Mouse (Mus musculus) layer of hippocampus, postnatal 14 days (tissue): Measurements from ENCODE around the gene Fv1. TPM values are rescaled to one million over a fixed set of nuclear protein-coding genes. Genes with fewer than 3 reads are reported as not detected.
"Not testable (repeated sequence)": the region's sequence is repeated elsewhere in the genome, so short reads cannot be mapped to it uniquely, and the experiment has no call there.

Experiments used
- DNase-seq, 2 experiments: peaks; one replicate each; pipeline ENCODE4 v3.0.0; 2021 to 2022; ENCODE audit warnings: low spot score in 2 of 2, mixed read lengths in 1 of 2
- long read RNA-seq, 2 experiments: library from polyadenylated mRNA; stranded (forward); transcript quantifications; one replicate each; pipeline ENCODE4 v2.0.0; 2021
- total RNA-seq, 2 experiments: library from RNA; stranded (reverse); gene quantifications; 2 replicates each; pipeline ENCODE4 v1.2.3; 2021

Fv1 gene
- total RNA-seq, result 1 to 10 TPM; 7.2 to 8.9 TPM
- long read RNA-seq, experiment 1, result 0 reads
- long read RNA-seq, experiment 2, partial matches to known transcripts, result 0 of 1 reads
- long read RNA-seq, experiment 2, other reads (novel, unspliced or antisense), result 0 of 1 reads

GRCm38 (mm10) chr4:147868450-147869031 lies at the start of gene Fv1, which contains the start of gene Miip:
Gene Fv1 (plus strand): TSS chr4:147868979.
Gene Miip (minus strand): TSS chr4:147868816.
- peak; percentile 89 to 98 for DNase-seq

DNA sequence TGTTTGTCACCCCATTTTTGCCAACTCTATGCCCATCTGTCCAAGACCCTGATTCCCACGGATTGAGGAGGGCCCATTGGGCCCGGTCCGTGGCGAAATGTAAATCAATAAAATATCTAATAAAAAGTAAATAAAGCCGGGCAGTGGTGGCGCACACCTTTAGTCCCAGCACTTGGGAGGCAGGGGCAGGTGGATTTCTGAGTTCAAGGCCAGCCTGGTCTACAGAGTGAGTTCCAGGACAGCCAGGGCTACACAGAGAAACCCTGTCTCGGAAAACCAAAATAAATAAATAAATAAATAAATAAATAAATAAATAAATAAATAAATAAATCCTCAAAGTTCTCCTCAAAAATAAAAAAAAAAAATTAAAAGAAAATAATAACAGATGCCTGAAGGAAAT lies 49.1 kb upstream of the Fv1 start:
- not testable (repeated sequence) for DNase-seq

DNA sequence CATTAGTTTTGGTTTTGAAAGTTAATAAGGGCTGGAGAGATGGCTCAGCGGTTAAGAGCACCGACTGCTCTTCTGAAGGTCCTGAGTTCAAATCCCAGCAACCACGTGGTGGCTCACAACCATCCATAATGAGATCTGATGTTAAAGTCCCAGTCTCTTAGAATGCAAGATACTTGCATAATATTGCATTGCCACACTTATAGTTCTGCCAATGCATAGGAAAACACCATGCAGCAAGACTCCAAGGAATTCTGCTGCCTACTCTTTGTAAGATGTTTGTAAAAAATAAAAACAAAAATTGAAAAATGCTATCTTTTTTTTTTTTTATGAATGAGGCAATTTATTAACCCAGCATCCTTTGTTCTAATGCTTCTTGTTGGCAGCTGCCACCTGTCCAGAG lies 47.4 kb upstream of the Fv1 start:
- DNase-seq, result not testable (repeated sequence)

DNA sequence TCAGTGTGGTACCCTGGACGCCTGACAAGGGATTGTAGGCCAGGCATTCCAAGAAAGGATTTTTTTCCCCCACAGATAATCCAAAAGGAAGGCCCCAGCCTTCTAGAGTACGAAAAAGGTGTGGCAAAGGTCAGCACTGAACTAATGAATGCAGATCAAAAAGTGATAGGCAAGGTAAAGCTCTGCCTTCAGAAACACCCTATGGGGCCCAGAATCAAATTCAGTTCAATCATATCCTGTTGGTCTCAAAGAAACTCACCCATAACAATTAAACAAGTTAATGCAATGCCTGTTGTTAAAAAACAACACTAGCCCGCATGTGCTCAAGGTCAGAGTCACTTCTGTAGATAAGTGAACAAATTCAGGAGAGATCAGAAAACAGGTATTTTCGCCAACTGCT lies 44.4 kb upstream of the Fv1 start:
- no peak for DNase-seq

DNA sequence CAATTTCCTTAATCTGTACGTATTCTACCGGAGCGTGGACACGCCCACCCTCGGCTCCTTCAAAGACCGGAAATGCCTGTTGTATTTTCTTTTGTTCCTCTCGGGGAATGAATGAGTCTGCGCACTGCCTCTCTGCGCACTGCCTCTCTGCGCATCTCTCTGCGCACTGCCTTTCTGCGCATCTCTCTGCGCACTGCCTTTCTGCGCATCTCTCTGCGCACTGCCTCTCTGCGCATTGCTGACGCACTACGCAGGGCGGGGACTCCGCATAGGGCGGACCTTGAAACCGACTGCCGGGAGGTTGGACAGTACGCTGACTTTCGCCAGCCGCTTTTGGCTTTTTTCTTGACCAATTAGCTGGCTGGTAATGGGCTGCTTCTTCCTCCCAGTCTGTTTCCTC lies 29.5 kb upstream of the Fv1 start:
- DNase-seq, result peak in 1 of 2 experiments; percentile 35

DNA sequence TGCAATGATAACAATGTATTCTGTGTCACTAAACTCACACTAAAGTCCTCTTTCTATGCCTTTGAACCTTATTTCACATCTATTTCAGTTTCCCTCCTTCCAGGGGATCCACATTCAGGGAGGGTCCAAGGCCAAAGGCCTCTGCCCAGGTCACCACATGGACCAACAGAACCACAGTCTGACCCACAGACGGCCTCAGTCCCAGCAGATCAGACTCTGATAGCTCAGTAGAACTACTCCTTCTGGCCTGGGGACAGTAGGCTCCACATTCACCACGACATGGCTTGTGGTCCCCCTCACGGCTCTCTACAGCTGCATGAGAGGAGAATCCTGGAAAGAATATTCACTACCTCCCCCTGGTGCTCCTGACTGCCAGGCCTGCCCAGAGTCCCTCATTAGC lies 25.9 kb upstream of the Fv1 start:
- no peak for DNase-seq

- DNase-seq, result peak; percentile 65 to 93
Measured at GRCm38 (mm10) chr4:147847614-147848583, 20.9 kb upstream of the Fv1 start, which contains the start of gene Zfp933. Gene Zfp933 (minus strand): TSS chr4:147848366.

DNA sequence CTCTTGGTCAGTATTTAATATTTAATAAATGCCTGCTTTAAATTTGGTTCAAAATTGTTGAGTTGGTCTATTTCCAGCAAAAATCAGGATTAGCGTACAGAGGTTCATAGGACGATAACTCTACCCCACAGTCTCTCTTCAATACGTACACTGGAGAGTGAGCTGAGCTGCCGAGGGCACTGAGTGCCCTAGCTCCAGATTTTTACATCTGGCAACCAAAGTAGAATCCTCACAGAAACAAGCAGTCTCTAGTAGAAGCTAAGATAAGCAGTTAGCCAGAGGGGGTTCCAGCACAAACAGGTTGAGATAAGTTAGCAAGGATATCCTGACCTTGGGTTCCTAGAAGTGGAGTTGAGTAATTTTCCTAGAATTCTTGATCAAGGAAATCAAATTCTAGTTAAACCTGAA lies 20.2 kb upstream of the Fv1 start:
- DNase-seq, result no peak

DNA sequence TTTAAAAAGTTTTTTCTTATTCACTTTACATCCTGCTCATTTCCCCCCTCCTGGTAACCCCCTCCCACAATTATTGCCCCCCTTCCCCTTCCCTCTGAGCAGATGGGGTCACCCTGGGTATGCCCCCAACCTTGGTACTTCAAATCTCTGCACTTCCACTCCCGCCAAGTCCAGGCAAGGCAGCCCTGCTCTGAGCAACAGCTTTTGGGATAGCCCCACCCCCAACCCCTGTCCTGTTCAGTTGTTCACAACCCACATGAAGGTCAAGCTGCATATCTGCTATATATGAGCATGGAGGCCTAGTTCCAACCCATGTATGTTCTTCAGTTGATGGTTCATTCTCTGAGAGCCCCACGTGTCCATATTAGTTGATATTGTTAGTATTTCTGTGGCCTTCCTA lies 18.0 kb upstream of the Fv1 start:
- DNase-seq, result no peak

- no peak for DNase-seq
Measured at GRCm38 (mm10) chr4:147862051-147862450, 6.7 kb upstream of the Fv1 start.

GRCm38 (mm10) chr4:147865651-147866050 lies 3.1 kb upstream of the Fv1 start:
- DNase-seq, result no peak

- DNase-seq, result no peak
Measured at GRCm38 (mm10) chr4:147866056-147866455, 2.7 kb upstream of the Fv1 start.

GRCm38 (mm10) chr4:147866793-147867192 lies 2.0 kb upstream of the Fv1 start:
- DNase-seq, result not testable (repeated sequence)

DNA sequence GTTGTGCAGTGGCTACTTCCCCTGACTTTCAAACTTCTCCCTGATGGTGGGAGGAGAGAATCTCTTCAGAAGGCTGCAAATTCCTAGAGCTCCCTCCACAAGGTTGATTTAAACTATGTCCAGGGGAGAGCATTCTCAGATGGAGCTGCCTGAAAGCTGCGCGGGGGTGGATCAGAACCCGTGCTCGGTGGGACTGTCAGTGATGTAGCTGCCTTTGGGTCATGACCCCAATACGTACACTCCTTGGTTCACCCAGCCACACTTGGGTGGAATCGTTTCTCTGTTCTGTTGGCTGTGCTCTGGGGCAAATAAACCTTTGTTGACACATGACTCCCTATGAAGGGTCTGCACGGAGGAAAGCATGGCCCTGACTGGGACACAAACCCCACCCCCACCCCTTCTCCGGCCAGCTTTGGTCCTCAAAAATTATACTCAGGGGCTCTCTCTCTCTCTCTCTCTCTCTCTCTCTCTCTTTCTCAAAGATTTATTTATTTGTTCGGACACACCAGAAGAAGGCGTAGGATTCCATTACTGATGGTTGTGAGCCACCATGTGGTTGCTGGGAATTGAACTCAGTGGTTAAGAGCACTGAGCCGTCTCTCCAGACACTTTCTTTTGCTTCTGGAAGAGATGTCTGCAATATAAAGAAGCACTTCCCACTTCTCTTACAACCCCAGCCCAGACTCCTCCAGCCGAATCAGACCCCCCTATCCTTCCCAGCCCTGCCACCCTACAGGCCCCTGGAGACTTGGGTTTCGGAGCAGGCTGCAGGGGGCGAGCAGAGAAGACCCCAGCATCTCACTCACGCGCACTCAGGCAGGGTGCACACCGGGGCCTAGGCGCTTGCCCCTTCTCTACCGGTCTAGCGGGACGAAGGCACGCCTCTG lies 973 bp upstream of the Fv1 start:
- DNase-seq, result no peak

DNA sequence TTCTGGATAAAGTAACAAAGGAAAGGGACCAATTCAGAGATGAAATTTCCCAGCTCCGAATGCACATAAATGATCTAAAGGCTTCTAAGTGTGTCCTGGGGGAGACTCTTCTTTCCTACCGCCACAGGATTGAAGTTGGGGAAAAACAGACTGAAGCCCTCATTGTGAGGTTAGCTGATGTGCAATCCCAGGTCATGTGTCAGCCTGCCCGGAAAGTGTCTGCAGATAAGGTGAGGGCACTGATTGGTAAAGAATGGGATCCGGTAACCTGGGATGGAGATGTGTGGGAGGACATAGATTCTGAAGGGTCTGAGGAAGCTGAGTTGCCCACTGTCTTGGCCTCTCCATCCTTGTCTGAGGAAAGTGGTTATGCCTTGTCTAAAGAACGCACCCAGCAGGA lies 459 bp downstream of the Fv1 start:
- no peak for DNase-seq

DNA sequence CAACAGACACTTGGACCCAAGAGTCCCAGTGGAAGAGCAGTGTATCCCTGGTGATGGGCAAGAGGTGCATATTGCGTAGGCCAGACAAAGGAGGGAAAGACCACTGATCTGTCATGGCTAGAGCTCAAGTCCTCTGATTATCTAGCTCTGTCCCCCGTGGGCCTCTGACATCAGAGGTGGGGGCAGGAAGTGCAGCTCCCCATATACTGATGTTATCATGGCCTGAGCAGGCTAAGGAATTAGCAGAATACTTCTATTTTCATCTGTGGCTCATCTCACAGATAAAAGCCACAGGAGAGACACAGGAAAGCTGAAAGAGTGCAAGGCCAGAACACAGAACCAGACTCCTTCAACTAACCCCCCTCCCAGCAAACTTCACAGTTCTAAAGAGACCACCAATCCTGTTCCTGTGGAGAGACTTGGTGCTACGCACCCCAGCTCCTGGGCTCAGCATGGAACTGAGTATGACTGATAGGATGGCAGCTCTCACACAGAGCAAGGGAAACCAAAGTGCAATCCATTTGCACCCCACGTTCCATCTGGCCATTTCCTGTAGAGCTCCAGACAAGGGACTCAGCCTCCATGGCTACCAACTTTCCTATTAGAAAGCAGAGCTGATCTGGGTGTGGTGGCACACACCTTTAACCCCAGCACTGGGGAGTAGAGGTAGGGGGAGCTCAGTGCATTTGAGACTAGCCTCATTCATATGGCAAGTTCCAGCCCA lies 7.2 kb downstream of the Fv1 start:
- DNase-seq, result no peak

DNA sequence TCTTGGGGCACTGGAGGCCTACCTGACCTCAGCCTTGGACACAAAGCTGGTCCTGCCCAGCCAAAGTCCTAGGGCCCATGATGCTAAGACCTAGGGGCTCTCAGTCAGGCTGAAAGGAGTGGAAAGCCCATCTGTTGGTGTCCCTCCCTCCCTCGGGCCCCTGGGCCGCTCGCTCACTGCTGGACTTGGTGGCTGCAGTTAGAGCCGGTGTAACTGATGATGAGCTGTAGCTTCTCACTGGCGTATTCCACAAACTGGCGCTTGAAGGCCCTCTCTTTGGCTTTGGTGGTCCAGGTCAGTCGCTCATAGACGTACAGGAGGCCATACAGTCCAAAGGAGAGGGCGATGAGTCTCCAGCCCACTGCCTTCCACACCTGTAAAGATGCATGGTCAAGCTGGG lies 9.8 kb downstream of the Fv1 start:
- no peak for DNase-seq

DNA sequence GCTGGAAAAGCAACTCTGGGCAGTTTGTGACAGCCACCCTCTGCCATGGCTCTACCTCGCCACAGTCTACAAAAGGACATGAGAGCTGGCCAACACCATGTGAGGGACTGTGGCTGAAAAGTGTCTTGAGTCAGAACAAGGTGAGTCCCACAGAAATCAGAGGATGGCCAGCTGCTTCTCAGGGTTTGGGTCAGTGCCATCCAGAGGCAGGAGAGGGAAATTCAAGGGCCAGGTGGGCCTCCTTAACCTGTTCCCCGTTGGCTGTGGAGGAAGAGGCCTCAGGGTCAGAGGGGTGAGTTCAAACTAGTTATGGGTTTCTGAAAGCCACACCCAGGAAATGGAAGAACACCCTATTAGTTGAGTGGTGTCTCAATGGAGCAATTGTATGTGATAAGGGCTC lies 10.7 kb downstream of the Fv1 start:
- DNase-seq, result no peak

- DNase-seq, result no peak
Measured at GRCm38 (mm10) chr4:147879865-147880264, 11.1 kb downstream of the Fv1 start.

DNA sequence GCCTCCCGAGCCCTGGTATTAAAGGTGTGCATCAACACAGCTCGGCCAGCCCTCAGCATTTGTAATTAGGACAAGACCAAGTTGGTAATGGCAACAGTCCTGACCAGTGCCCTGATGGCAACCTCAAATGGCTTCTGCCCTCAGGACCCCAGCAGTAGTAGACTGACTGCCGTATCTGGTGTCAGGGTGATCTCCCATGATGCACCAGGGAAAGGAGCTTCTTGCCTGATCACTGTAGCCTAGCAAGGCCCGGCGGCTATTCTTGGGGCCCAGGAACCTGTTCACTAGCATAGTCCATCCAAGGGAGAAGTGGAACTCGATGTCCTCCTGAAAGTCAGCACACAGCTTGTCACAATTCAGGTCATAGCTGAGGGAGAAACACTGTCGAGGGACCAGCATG lies 13.0 kb downstream of the Fv1 start:
- no peak for DNase-seq
